Mouse (Mus musculus) layer of hippocampus, adult 9-11 months (tissue): ENCODE data around the gene Fam213a.
"Not testable (repeated sequence)": the region's sequence is repeated elsewhere in the genome, so short reads cannot be mapped to it uniquely, and the experiment has no call there.

Experiments used
- DNase-seq: peaks from one replicate; pipeline ENCODE4 v3.0.0; 2022

Gene Fam213a

DNA sequence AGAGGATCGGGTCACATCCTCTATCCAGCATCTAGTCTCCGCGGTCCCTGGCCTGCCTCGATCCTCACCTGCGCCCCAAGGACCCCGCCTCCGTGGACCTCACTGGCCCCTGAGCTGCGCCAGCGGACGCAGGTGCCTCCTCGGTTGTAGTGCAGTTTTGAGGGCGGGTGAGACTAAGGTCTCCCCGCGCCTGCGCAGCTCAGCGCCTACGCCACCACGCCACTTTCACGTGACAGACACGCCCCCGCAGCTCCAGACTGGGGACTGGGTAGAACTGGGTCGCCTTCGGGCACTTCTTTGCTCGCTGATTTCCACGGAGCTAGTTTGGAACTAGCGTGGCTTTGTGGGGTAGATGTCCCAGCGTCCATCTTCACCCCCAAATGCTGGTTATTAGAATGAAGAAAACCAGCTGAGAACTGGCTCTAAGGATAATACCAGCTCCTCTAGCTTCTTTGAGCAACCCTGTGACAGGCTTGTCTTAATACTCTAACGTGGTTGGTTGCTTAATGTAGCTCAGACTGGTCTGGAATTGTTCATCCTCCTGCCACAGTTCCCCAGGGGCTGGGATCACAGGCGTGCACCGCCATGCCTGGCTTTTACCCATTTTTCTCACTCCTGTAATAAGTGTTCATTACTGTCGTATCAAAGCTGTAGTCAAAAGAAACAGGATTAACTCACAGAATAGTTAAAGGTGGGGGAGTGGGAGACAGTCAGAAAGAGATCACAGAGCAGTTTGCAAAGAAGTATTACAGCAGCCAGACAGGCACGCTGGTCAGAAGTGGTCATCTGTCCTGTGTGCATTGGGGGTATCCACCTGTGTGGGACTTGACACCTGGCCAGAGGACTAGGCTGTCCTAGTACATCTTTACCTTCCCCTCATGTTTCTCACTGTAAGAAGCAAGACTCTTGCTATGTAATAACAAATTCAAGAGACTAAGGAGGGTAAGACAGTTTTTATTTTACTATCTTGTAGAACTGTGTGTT is at the start of gene Fam213a:
Fam213a (minus strand) TSS at position 159 of the 984 bp plus-strand sequence.
- peak; percentile 94 for DNase-seq

- DNase-seq, result not testable (repeated sequence)
These were observed 39.6 kb upstream of the Fam213a start for GRCm38 (mm10) chr14:41053190-41053589.

GRCm38 (mm10) chr14:41052481-41052880 is 38.9 kb upstream of the Fam213a start:
- no peak for DNase-seq

DNA sequence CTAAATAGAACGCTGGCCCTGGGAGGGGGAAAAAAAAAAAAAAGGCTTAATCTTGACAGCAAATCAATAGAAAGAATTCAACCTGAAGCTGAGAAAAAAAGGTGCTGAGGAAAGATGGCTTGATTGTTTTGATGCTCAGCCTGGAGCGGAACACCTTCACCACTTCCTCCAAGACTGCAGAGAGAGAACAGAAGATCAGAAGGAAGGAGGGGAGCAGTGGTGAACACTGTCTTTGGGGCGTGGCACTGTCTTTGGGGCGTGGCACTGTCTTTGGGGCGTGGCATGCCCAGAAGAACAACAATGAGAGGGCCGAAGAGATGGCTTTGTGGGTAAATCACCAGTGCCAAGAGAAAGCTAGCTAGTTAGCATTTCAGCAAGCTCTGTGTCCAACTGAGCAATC is 36.9 kb upstream of the Fam213a start:
- no peak for DNase-seq

- DNase-seq, result no peak
These were observed 33.8 kb upstream of the Fam213a start for GRCm38 (mm10) chr14:41047402-41047801.

- DNase-seq, result peak; percentile 25
These were observed 21.7 kb upstream of the Fam213a start for GRCm38 (mm10) chr14:41035146-41035798.

- DNase-seq, result peak; percentile 82
These were observed 19.8 kb upstream of the Fam213a start for GRCm38 (mm10) chr14:41033135-41034110.

- DNase-seq, result no peak
These were observed 17.5 kb upstream of the Fam213a start for GRCm38 (mm10) chr14:41030989-41031513.

- no peak for DNase-seq
These were observed 15.7 kb upstream of the Fam213a start for GRCm38 (mm10) chr14:41029303-41029702.

- no peak for DNase-seq
These were observed 12.2 kb upstream of the Fam213a start for GRCm38 (mm10) chr14:41025594-41026284.

GRCm38 (mm10) chr14:41025087-41025486 is 11.5 kb upstream of the Fam213a start:
- DNase-seq, result no peak

GRCm38 (mm10) chr14:41021246-41021645 is 7.7 kb upstream of the Fam213a start:
- DNase-seq, result no peak

GRCm38 (mm10) chr14:41017460-41017859 is 3.9 kb upstream of the Fam213a start:
- no peak for DNase-seq

DNA sequence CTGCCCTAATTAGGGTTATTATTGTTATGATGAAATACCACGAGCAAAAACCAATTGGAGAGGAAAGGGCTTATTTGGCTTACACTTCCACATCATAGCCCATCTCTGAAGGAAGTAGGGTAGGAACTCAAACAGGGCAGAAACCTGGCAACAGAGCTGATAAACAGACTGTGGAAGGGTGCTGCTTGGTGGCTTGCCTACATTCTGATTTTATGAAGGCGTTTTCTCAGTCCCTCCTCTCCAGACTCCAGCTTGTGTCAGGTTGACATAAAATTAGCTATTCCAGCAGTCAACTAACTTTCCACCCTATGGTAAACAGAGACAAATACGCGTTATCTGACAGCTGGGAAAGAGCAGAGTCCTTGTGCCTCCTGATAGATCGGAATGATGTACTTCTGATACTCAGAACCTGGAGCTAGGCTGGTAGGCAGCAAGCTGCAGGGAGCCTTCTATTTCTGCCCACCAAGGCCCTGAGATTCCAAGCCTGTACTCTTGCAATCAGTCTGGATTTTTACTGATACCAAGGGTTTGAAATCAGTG is 1.2 kb upstream of the Fam213a start:
- peak; percentile 44 for DNase-seq

GRCm38 (mm10) chr14:41013143-41013542 is 445 bp downstream of the Fam213a start:
- DNase-seq, result no peak

- no peak for DNase-seq
These were observed 1.7 kb downstream of the Fam213a start for GRCm38 (mm10) chr14:41011916-41012315.

GRCm38 (mm10) chr14:41008138-41008537 is 5.5 kb downstream of the Fam213a start:
- DNase-seq, result no peak

GRCm38 (mm10) chr14:41007641-41008040 is 5.9 kb downstream of the Fam213a start:
- DNase-seq, result no peak

DNA sequence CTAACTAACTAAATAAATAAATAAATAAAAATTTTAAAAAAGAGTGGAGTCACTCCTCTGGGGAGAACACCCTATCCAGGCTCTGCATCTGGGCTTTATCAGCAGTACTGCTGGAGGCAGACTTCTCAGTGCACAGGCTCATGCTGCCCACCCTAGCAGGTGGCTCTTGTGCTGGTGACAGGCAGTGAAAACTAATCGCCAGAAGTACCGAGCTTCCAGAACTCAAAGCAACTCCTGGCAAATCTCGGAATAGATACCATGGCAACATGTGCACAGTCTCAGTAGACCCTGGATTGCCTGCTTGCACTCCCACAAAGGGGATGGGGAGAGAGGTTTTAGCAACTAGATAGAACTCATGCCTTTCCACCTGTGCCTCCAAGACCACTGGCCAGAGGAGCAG is 6.7 kb downstream of the Fam213a start:
- peak; percentile 69 for DNase-seq

- DNase-seq, result no peak
These were observed 7.3 kb downstream of the Fam213a start for GRCm38 (mm10) chr14:41006263-41006662.

DNA sequence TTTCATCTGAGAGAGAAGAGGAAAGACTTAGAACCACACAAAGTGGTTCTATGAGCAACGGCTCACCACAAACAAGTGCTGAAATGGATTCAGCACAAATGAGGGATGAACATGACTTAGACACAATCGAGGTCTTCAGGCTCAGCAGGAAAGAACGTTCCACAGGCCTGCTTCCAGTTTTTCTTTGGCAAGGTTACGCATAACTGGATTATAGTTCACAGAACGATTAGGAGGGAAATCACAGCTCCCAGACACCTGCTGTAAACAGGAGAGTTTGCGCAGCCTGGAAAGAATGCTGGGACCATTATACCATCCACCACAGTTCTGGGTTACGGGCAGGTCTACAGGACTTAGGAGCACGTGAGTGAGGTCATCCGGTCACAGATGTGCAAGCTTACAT is 7.9 kb downstream of the Fam213a start:
- no peak for DNase-seq
